Mouse (Mus musculus): Measurements from ENCODE around the gene Olfr195.
"Not testable (repeated sequence)": the region's sequence is repeated elsewhere in the genome, so short reads cannot be mapped to it uniquely, and the experiment has no call there.

Olfr195 gene

DNA sequence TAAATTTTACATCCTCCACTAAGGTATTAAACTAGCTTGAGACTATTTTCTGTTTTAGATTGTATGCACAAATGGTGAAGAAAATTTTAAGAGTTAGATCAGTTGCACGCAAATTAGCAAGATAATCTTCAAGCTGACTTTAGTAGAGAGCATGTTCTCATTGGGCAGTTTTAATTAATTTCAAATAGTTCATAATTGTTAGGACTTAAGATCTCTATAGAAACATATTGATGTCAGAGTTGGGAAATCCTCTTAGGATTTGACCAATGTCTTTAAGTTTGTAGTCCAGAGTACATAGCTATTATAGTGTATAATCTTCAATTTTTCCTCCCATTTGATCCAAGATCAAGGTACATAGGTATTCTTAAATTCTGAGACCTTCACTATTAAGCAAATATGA lies at the start of gene Olfr195:
Olfr195 (plus strand) TSS at position 301 of the 400 bp plus-strand sequence.
- no peak for DNase-seq (ENCODE audit: low spot score)

DNA sequence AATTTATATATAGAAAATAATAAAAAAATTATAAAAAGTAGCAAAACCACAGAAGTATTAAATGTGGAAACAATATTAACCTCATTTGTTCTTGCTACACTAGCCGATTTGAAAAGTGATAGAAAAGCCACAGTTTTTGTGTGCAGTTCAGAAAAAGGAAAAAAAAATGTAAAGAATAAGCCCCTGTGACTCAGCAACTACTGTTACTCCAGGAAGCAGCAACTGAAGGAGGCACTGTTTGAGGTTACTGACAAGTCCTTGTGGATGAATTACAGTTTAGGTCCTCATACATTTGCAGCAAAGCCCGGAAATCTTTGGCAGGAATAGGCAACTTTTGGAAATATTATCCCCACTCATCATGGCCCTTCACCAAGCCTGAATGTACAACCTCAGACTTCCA lies 41.5 kb upstream of the Olfr195 start:
- DNase-seq (ENCODE audit: low spot score), result no peak

DNA sequence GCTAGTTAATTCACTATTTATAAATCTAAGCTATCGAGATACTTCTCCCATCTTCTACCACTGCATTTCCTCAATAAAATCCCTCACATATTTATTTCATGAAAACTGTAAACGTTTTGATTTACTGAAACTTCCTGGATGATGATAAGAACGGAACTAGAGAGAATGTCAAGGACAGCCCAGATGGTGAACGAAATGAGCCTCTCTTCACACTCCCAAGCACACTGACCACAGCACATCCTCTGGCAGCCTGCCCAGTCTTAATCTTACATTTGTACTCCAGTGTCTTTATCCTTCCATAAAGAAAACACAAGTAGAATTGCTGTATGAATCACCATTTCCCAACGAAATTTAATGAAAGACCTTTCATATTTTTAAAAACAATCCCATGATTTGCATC lies 38.3 kb upstream of the Olfr195 start:
- DNase-seq (ENCODE audit: low spot score), result not testable (repeated sequence)

DNA sequence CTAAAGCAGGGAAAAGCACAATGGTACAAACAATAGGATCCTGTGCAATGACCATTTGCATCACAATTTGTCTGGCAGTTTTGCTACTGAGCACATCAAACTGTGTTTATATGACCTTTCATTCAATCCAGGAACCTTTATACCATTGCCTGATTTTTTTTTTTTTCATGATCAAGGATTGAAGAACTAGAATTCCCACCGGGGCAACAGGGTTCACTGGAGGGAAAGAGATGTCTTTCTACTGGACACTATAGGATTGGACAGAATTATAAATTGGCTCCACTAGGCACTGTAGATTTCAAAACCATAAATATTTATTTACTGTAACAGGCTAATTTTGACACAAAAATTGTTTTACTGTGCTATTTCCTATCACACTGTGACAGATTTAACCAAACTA lies 35.1 kb upstream of the Olfr195 start, which contains the start of gene Olfr193:
Olfr193 (minus strand) TSS at position 101 of the 400 bp plus-strand sequence.
- no peak for DNase-seq (ENCODE audit: low spot score)

DNA sequence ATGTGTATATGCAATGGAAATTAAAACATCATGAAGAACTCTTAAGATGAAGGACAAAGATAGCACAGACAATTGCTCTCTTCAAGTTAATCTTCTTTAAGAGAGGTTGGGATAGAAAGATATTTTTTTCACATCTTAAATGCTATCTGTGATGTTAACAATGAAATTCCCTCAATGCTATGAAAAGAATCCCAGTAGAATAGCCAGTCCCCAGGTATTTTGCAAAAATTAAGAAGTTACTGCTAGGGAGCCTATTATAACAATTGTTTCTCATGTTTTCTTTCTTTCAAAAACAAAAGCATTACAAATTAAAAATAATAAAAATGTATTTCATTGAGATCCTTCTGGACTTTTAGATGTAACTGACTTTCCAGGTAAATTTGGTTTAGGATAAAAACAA lies 25.9 kb upstream of the Olfr195 start, which contains the start of gene Olfr194:
Olfr194 (minus strand) TSS at position 101 of the 400 bp plus-strand sequence.
- DNase-seq (ENCODE audit: low spot score), result no peak

DNA sequence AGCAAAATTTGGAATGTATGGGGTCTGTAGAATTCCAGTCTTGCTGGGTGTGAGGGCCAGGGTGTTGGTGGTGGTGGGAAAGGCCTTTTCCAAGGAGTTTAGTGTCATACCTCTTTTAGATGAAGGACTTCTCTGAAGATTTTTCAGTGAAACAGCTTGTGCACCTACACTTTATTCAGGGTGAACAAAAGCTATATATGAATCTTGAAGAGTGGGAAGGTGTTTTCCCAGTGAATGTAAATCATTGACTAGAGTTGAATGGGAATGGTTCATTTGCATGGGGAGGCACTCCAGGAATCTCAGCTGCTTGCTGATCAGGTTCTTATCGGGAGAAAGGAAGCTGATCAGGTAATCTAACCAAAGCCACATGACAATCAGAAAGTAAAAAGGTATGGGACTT lies 16.1 kb upstream of the Olfr195 start:
- DNase-seq (ENCODE audit: low spot score), result no peak

DNA sequence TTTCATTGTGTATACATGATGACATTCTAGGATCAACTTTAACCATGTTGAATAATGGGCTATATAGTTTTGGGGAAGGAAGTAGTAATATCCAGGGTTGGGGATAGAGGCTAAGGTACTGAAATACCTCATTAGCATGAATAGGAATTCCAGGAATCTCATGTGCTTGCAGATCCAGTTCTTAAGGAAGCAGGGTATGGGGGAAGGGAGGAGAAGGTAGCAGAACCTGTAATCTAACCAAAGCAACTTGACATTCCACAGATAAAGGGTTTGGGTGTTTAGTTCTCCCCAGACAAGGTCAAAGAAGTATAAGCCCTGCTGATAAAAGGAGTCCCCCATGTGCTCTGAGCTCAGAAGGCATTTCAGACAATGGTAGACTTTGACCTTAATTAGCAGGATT lies 5.7 kb upstream of the Olfr195 start:
- DNase-seq (ENCODE audit: low spot score), result peak; percentile 12

DNA sequence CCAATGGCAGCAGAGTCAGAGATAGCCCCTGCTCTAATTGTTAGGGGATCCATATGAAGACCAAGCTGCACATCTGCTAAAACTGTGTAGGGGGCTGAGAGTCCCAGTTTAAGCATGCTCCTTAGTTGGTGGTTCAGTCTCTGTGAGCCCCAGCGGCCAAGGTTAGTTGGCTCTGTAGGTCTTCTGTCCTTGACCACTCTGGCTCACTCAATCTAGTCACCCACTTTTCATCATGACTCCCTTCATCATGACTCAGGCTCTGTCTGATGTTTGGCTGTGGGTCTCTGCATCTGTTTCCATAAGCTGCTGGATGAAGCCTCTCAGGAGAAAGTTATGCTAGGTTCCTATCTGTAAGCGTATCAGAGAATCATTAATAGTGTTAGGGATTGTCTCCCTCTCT lies 5.2 kb downstream of the Olfr195 start:
- no peak for DNase-seq (ENCODE audit: low spot score)

DNA sequence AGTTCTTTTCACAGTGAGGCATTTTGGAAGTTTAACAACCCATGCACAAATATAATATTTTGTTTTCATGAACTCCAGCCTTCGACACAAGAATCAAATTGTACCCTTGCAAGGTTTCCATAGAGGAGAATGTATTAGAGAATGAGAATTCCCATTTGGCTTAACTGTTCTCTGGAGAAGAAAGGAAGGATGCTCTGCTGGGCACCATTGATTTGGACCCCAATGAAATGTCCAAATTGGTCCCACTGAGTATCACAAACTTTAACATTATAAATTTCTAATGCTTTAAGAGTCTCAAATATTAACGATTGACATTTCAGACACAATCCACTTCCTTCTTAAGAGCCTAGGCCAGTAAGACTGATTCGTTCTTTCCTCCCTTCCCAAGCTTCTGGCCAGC lies 23.5 kb downstream of the Olfr195 start, which contains the start of gene Olfr196:
Olfr196 (minus strand) TSS at position 101 of the 400 bp plus-strand sequence.
- DNase-seq (ENCODE audit: low spot score), result no peak

Data from lung, postnatal 25 days (tissue).